8 mouse cellular contexts compared by ENCODE assay signal in genomic region chr2:30658480-30658843, GRCm38 (mm10).
DNase-seq lines count a peak whose midpoint lies in the region; ATAC-seq lines count a peak whose summit lies in the region.

No protein-coding gene starts in this region.

- peak; percentile 93 for ATAC-seq in CD4-positive, CD25-positive, alpha-beta regulatory T cell, adult 4 months
- ATAC-seq in heart, embryonic 14.5 days (ENCODE audit: insufficient number of reproducible peaks, insufficient read depth, low FRiP score, low read depth): peak; percentile 85
- ATAC-seq in liver, embryonic 13.5 days (ENCODE audit: low read depth): peak; percentile 85
- peak; percentile 87 for ATAC-seq in stomach, embryonic 16.5 days (ENCODE audit: insufficient read depth, low FRiP score)

- H3K27me3 ChIP-seq in heart, embryonic 14.5 days (ENCODE audit: control insufficient read depth, insufficient read depth, low read length): no peaks in the 10 kb centered on the region
- H3K27me3 ChIP-seq in liver, embryonic 13.5 days: no peaks in the 10 kb centered on the region
- no peaks in the 10 kb centered on the region for H3K27me3 ChIP-seq in stomach, embryonic 16.5 days (ENCODE audit: control insufficient read depth, insufficient read depth, low read length)

- peak overlapping the region; percentile 96 to 97 for H3K27ac ChIP-seq in heart, embryonic 14.5 days (replicated peaks in 1 of 2; ENCODE audit: control insufficient read depth in 1 of 2, insufficient read depth in 1 of 2, low read depth in 2 of 2, low read length in 2 of 2)
- H3K27ac ChIP-seq in liver, embryonic 13.5 days: peak overlapping the region; percentile 80
- peak overlapping the region; percentile 100 for H3K27ac ChIP-seq in stomach, embryonic 16.5 days (ENCODE audit: low read length)

- H3K4me1 ChIP-seq in heart, embryonic 14.5 days (ENCODE audit: control insufficient read depth in 2 of 2, insufficient read depth in 2 of 2, low read length in 2 of 2): peaks cover 36 to 47% of the 10 kb centered on the region in 2 experiments
- peaks cover 40% of the 10 kb centered on the region for H3K4me1 ChIP-seq in liver, embryonic 13.5 days (replicated peaks)
- H3K4me1 ChIP-seq in stomach, embryonic 16.5 days (ENCODE audit: control insufficient read depth, insufficient read depth, low read length): peaks cover 44% of the 10 kb centered on the region

- no peaks in the 10 kb centered on the region for H3K9me3 ChIP-seq in heart, embryonic 14.5 days (ENCODE audit: control insufficient read depth, low read length)
- no peaks in the 10 kb centered on the region for H3K9me3 ChIP-seq in liver, embryonic 13.5 days (replicated peaks)
- H3K9me3 ChIP-seq in stomach, embryonic 16.5 days (replicated peaks; ENCODE audit: control insufficient read depth, low read length): no peaks in the 10 kb centered on the region

- H3K36me3 ChIP-seq in heart, embryonic 14.5 days (ENCODE audit: control insufficient read depth, insufficient read depth, low read length): no peaks in the 10 kb centered on the region
- H3K36me3 ChIP-seq in liver, embryonic 13.5 days: no peaks in the 10 kb centered on the region
- no peaks in the 10 kb centered on the region for H3K36me3 ChIP-seq in stomach, embryonic 16.5 days (ENCODE audit: control insufficient read depth, insufficient read depth, low read length)

- H3K9ac ChIP-seq in heart, embryonic 14.5 days (ENCODE audit: low read length): peak overlapping the region; percentile 89
- peak overlapping the region; percentile 70 for H3K9ac ChIP-seq in liver, embryonic 13.5 days
- peak overlapping the region; percentile 86 for H3K9ac ChIP-seq in stomach, embryonic 16.5 days (ENCODE audit: low read length)

- WGBS in heart, embryonic 14.5 days: under 1% methylated on average over 36 of the region's 45 CpGs
- WGBS in liver, embryonic 13.5 days (ENCODE audit: insufficient replicate concordance): 1% methylated on average over 45 of the region's 45 CpGs
- WGBS in stomach, embryonic 16.5 days: under 1% methylated on average over 45 of the region's 45 CpGs

- peak; percentile 79 for DNase-seq in c-Kit-negative CD71-positive TER-119-positive erythroid progenitor cells, embryonic 14.5 days (ENCODE audit: low read depth, low spot score)
- peak; percentile 92 for DNase-seq in fibroblast of lung, adult 2 months (ENCODE audit: low read depth)
- DNase-seq in kidney, postnatal 14 days: peak; percentile 100
- DNase-seq in liver, embryonic 13.5 days: peak; percentile 95
- DNase-seq in neural tube, embryonic 10.5 days (ENCODE audit: extremely low spot score, low spot score): peak; percentile 100

- H3K4me2 ChIP-seq in heart, embryonic 14.5 days (ENCODE audit: low read length): peak overlapping the region; percentile 93
- H3K4me2 ChIP-seq in liver, embryonic 13.5 days: peak overlapping the region; percentile 85
- H3K4me2 ChIP-seq in stomach, embryonic 16.5 days (ENCODE audit: low read depth, low read length): peak overlapping the region; percentile 98

- H3K4me3 ChIP-seq in heart, embryonic 14.5 days (ENCODE audit: control insufficient read depth in 1 of 2, insufficient read depth in 1 of 2, low read depth in 1 of 2, low read length in 2 of 2): peak overlapping the region; percentile 47 to 48
- H3K4me3 ChIP-seq in liver, embryonic 13.5 days (replicated peaks): peak overlapping the region; percentile 62
- peak overlapping the region; percentile 54 for H3K4me3 ChIP-seq in stomach, embryonic 16.5 days (replicated peaks; ENCODE audit: low read length)

Comparison
In these comparisons a context has a peak if more than half of its experiments do, and no peak if none do; other contexts are left out.
1. Peak in every context shown above with its lines: DNase-seq, ATAC-seq, H3K4me3 ChIP-seq and H3K27ac ChIP-seq.